Mouse (Mus musculus): ENCODE data around the gene Hnrnpm. TPM values are rescaled to one million over a fixed set of nuclear protein-coding genes. Genes with fewer than 3 reads are reported as not detected.

The Hnrnpm gene
- total and polyA plus RNA-seq, 3 experiments: 203 to 473 (median 420) TPM

DNA sequence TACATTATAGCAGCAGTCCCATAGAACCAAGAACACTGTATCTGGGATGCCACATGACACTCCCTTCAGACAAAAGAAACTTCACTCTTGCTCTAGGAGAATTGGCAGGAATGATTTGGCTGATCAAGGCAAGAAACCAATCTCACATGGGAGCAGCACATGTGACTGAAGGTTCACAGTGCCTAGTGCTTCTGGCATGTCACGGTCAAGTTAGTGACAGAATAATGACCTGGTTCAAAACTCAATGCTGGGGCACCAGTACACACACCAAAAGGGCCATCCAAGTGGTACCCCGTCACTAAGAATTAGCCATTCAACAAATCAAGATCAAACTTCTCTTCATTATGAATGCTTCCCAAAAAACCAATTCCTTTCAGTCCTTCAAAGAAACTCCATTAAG lies 10.6 kb downstream of the Hnrnpm start:
- no peak for DNase-seq (ENCODE audit: low read depth, low spot score)
- peaks cover 48 to 54% of the 10 kb centered on the region in 2 experiments for H3K36me3 ChIP-seq (ENCODE audit: control insufficient read depth in 1 of 2, insufficient read depth in 2 of 2, low read length in 2 of 2)
- peaks cover 74% of the 10 kb centered on the region for H3K79me2 ChIP-seq (ENCODE audit: control insufficient read depth, insufficient read depth, low read length, poor library complexity)
- TF ChIP-seq MYC (IDR thresholded peaks at IDR 0.05; ENCODE audit: low read depth, low read length): no peak
- no peak for TF ChIP-seq KAT2A (conservative IDR thresholded peaks at IDR 0.05; ENCODE audit: low read depth, low read length)
- TF ChIP-seq ZNF384 (IDR thresholded peaks at IDR 0.05; ENCODE audit: low read depth, low read length): no peak
- no peak for TF ChIP-seq POLR2AphosphoS2 (IDR thresholded peaks at IDR 0.05; ENCODE audit: low read length)
- TF ChIP-seq TCF12 (IDR thresholded peaks at IDR 0.05; ENCODE audit: low read depth, low read length): no peak
- no peak for TF ChIP-seq BHLHE40 (IDR thresholded peaks at IDR 0.05; ENCODE audit: borderline replicate concordance, low read depth, low read length)
- no peak overlapping the region for H3K9ac ChIP-seq (ENCODE audit: control insufficient read depth, low read depth, low read length, poor library complexity, severe bottlenecking)
- H3K4me1 ChIP-seq (ENCODE audit: control insufficient read depth in 1 of 2, insufficient read depth in 2 of 2, low read length in 2 of 2): peaks cover 5 to 6% of the 10 kb centered on the region in 2 experiments; a peak in 3 of 4 replicates
- H3K27me3 ChIP-seq (ENCODE audit: control insufficient read depth in 1 of 2, insufficient read depth in 2 of 2, low read length in 2 of 2): no peaks in the 10 kb centered on the region
- H3K9me3 ChIP-seq (replicated peaks; ENCODE audit: insufficient read depth, low read length): no peaks in the 10 kb centered on the region
- no peak overlapping the region for H3K27ac ChIP-seq (ENCODE audit: control insufficient read depth, low read depth, low read length)
- H3K4me3 ChIP-seq (ENCODE audit: control insufficient read depth in 1 of 2, insufficient read depth in 1 of 2, low read depth in 2 of 2, low read length in 2 of 2): no peak overlapping the region

DNA sequence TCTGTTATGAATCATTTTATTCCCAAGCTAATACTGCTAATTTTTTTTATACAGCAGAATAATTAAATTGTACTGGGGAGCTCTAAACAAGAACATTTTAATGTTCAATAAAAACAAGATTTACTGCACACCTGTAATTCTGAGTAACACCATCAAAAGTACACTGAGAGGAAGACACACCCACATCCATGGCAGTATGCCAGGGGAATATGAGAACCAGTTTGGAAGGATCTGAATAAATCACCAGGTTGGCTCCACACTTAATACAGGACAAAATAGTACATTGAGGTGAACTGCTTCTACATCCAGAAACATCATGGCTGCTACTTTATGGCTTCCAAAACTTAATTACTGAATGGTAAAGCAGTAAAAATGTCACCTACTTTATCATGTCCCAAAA lies 11.2 kb downstream of the Hnrnpm start:
- no peak overlapping the region for H3K27ac ChIP-seq (ENCODE audit: control insufficient read depth, low read depth, low read length)
- no peaks in the 10 kb centered on the region for H3K27me3 ChIP-seq (ENCODE audit: control insufficient read depth in 1 of 2, insufficient read depth in 2 of 2, low read length in 2 of 2)
- peaks cover 52 to 54% of the 10 kb centered on the region in 2 experiments for H3K36me3 ChIP-seq (ENCODE audit: control insufficient read depth in 1 of 2, insufficient read depth in 2 of 2, low read length in 2 of 2)
- peaks cover 74% of the 10 kb centered on the region for H3K79me2 ChIP-seq (ENCODE audit: control insufficient read depth, insufficient read depth, low read length, poor library complexity)
- no peak overlapping the region for H3K9ac ChIP-seq (ENCODE audit: control insufficient read depth, low read depth, low read length, poor library complexity, severe bottlenecking)
- peaks cover 5% of the 10 kb centered on the region in 2 experiments; a peak in 3 of 4 replicates for H3K4me1 ChIP-seq (ENCODE audit: control insufficient read depth in 1 of 2, insufficient read depth in 2 of 2, low read length in 2 of 2)
- DNase-seq (ENCODE audit: low read depth, low spot score): peak; percentile 45
- no peak overlapping the region for H3K4me3 ChIP-seq (ENCODE audit: control insufficient read depth in 1 of 2, insufficient read depth in 1 of 2, low read depth in 2 of 2, low read length in 2 of 2)
- no peak for TF ChIP-seq MEF2A (IDR thresholded peaks at IDR 0.05; ENCODE audit: extremely low read depth, insufficient replicate concordance, low read depth, low read length, poor library complexity, severe bottlenecking)
- no peak for TF ChIP-seq TAL1 (IDR thresholded peaks at IDR 0.05; ENCODE audit: low read length)
- TF ChIP-seq TBP (IDR thresholded peaks at IDR 0.05; ENCODE audit: low read depth, low read length): no peak
- TF ChIP-seq MAZ (IDR thresholded peaks at IDR 0.05; ENCODE audit: low read depth, low read length): no peak
- no peak for TF ChIP-seq UBTF (IDR thresholded peaks at IDR 0.05; ENCODE audit: borderline replicate concordance, insufficient read depth, low read depth, low read length)
- no peak for TF ChIP-seq MAX (IDR thresholded peaks at IDR 0.05; ENCODE audit: low read length)
- TF ChIP-seq EP300 (IDR thresholded peaks at IDR 0.05; ENCODE audit: low read depth in 1 of 2, low read length in 2 of 2): no peak
- no peak for TF ChIP-seq ZMIZ1 (IDR thresholded peaks at IDR 0.05; ENCODE audit: low read depth, low read length)
- no peak for TF ChIP-seq CHD1 (IDR thresholded peaks at IDR 0.05; ENCODE audit: low read depth, low read length)
- TF ChIP-seq MYB (IDR thresholded peaks at IDR 0.05; ENCODE audit: low read depth, low read length): no peak
- no peak for TF ChIP-seq ZNF384 (IDR thresholded peaks at IDR 0.05; ENCODE audit: low read depth, low read length)
- TF ChIP-seq KAT2A (conservative IDR thresholded peaks at IDR 0.05; ENCODE audit: low read depth, low read length): no peak
- TF ChIP-seq HCFC1 (IDR thresholded peaks at IDR 0.05; ENCODE audit: low read depth, low read length): no peak
- H3K9me3 ChIP-seq (replicated peaks; ENCODE audit: insufficient read depth, low read length): no peaks in the 10 kb centered on the region
